Mouse (Mus musculus): Measurements from ENCODE around the gene Gm20388.

Gene Gm20388

GRCm38 (mm10) chr8:122243310-122243709 lies 2332.7 kb downstream of the Gm20388 start:
- no peak for DNase-seq (ENCODE audit: low spot score in 2 of 2)

- DNase-seq (ENCODE audit: low spot score in 2 of 2): no peak
Observed at GRCm38 (mm10) chr8:122245161-122245560, 2334.5 kb downstream of the Gm20388 start.

GRCm38 (mm10) chr8:122246257-122247211 lies 2335.9 kb downstream of the Gm20388 start:
- DNase-seq (ENCODE audit: low spot score in 2 of 2): no peak

DNA sequence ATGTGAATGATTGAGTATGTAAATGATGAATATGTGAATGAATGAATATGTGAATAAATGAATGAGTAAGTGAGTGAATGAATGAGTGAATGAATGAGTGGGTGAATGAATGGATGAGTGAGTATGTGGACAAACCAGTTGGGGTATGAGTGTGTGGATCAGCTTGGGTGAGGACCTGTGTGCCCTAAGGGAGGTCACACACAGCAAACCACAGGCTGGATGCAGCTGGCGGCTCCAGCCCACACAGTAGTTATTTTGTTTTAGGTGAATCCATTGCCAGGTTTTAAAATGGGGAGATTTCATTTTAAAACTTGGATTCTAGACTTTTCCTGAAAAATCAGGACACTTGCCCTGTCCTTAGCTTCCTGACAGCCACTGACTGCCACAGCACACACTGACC lies 2341.1 kb downstream of the Gm20388 start:
- DNase-seq (ENCODE audit: low spot score in 2 of 2): no peak

- DNase-seq (ENCODE audit: low spot score in 2 of 2): no peak
Observed at GRCm38 (mm10) chr8:122252366-122252765, 2341.7 kb downstream of the Gm20388 start.

DNA sequence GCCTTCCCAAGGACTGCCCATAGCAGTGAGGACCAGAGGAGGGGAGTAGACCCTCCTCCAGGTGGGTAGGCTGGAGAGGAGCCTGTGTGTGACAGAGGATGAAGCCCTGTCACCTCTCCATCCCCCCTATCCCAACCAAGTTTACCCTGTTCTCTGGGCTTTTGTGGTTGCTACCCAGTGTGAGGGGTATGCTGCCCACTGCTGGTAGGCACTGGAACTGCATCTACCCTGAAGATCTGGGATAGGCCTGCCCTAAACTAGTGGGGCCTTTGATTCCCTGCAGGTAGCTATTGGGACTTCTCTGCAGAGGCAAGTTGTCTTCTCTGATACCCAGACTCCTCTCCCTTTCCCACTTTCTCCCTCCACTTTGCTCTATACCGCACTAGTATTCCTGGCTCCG lies 2348.7 kb downstream of the Gm20388 start:
- DNase-seq (ENCODE audit: low spot score in 2 of 2): peak in 1 of 2 experiments; percentile 66

DNA sequence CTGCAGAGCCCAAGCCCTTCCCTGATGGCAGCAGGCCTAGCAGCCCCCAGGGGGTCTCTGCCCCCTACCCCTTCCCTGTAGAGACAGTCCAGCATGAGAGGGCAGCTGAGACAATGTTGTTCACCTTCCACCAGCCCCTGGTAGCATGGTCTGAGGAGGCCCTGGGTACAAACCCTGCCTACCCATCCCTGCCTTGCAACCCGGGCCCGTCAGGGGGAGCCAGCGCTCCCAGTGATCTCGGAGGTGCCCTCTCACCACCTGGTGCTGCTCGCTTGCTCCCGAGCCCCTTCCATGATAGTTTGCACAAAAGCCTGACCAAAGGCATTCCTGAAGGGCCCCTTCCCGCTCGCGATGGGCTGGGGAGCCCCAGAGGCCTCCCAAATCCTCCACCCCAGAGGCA lies 2350.1 kb downstream of the Gm20388 start:
- DNase-seq (ENCODE audit: low spot score in 2 of 2): no peak

DNA sequence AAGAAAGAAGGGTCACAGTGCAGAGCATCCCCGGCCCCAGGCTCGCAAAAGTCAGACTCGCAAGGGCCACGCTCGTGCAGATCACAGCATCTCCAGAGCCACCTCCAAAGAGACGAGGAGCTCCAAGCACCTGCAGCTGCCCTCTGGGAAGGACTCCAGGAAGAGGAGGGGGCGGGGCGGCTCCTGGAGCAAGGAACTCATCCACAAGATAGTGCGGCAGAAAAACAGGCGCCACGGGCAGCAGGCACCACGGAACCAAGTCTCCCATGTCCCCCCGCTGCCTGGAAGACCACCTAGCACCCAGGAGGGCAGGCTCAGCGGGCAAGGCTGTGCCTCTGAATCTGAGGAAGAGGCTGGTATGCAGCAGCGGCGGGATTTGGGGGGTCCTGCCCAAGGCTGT lies 2352.2 kb downstream of the Gm20388 start:
- DNase-seq (ENCODE audit: low spot score in 2 of 2): no peak

GRCm38 (mm10) chr8:122264243-122264642 lies 2353.6 kb downstream of the Gm20388 start:
- peak in 1 of 2 experiments; percentile 45 for DNase-seq (ENCODE audit: low spot score in 2 of 2)

DNA sequence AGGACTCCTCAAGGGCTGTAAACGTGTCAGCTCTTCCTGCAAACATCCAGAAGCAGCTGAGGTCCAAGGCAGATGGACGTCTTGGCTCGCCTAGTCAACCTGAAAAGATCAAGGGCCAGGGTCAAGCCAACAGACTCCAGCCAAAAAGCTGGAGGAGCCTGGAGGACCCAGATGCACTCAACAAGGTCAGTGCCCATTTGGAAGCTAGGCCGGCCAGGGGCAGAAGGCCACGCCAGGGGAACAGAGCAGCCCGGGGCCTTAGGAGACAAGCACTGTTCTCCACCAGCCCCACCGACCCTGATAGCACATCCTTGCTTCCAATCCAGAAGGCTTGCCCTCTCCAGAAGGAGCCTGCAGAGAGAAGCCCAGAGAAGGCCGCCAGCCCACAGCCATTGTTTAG lies 2354.9 kb downstream of the Gm20388 start:
- DNase-seq (ENCODE audit: low spot score in 2 of 2): no peak

DNA sequence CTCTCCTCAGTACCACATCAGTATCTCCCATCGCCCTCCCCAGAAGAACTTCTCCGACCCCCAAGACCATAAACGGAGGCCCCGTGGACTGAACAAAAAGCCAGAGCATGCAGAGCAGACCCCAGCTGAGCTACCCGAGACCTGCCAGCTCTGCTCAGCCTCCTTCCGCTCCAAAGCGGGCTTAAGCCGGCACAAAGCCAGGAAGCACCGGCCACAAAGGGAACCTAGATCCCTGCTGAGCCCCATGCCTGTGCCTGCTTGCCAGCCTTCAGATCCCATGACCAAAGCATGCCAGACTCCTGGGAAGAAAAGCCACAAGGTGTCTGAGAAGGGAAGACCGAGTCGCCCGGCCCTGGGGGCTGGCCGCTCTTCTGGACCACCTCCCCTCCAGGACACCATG lies 2356.2 kb downstream of the Gm20388 start:
- DNase-seq (ENCODE audit: low spot score in 2 of 2): no peak

GRCm38 (mm10) chr8:122268861-122269260 lies 2358.2 kb downstream of the Gm20388 start:
- DNase-seq (ENCODE audit: low spot score in 2 of 2): no peak

DNA sequence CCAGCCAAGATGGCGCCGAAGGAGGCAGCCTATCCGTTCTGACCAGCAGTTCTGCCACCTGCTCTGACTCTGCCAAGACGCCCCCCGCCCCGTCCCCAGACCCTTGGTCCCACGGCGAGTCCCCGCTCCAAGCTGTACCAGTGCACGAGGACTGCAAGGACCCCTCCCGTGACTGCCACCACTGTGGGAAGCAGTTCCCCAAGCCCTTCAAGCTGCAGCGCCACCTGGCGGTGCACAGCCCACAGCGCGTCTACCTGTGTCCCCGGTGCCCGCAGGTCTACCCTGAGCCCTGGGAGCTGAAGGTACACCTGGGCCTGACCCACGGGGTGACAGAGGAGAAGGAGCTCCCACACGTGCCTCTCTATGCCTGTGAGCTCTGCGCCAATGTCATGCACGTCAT lies 2358.8 kb downstream of the Gm20388 start:
- DNase-seq (ENCODE audit: low spot score in 2 of 2): peak; percentile 69 to 71

DNA sequence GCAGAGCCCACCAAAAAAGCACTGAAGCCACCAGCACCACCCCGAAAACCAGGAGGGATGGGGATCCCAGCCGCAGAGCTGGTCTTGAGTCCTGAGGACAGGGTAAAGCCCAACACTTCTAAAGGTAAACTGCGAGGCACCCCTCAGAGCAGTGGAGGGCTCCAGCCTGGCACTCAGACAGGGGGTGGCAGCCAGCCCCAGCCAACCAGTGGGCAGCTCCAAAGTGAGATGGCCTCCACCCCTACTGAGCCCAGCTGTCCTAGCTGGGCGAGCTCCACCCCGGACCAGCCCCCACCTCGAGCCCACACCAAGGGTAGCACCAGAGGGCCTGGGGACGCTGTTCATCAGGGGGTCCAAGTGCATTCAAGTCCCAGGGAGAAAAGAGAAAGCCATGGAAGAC lies 2359.9 kb downstream of the Gm20388 start:
- no peak for DNase-seq (ENCODE audit: low spot score in 2 of 2)

DNA sequence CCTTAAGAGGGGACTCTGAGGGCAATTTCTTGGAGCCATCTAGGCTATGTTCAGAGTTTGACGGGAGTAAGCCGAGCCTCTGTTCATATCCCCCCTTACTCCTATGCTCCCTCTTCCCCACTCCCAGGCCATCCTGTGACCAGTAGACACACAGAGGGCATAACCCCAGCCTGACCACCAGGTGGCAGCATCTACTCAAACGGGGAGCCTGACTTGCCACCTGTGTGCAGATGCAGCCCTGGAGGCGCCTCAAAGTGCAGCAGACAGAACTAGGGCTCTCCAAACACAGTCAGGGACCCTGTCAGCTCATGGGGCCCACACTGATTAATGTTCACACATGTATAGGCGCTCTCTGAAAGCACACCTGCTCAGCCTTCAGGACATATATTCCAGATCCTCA lies 2362.5 kb downstream of the Gm20388 start:
- peak; percentile 39 to 61 for DNase-seq (ENCODE audit: low spot score in 2 of 2)

DNA sequence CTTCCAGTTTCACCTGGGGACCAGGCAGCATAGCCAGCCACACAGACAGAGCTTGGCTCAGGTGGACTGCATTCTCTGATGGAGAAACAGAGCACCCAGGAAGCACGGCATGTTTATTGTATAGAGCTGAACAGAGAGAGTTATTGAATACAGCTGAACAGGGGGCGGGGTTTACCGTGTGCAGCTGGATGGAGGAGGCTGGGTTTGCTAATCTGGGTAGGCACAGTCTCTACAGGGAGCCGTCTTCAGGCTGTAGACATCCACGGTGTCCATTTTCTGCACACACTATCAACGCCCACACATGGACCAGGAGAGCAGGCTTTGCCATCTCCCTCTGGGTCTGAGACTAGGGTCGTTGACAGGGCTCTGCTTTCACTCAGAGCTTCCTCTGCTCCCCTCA lies 2363.2 kb downstream of the Gm20388 start:
- DNase-seq (ENCODE audit: low spot score in 2 of 2): no peak

- no peak for DNase-seq (ENCODE audit: low spot score in 2 of 2)
Observed at GRCm38 (mm10) chr8:122274651-122275391, 2364.2 kb downstream of the Gm20388 start.

DNA sequence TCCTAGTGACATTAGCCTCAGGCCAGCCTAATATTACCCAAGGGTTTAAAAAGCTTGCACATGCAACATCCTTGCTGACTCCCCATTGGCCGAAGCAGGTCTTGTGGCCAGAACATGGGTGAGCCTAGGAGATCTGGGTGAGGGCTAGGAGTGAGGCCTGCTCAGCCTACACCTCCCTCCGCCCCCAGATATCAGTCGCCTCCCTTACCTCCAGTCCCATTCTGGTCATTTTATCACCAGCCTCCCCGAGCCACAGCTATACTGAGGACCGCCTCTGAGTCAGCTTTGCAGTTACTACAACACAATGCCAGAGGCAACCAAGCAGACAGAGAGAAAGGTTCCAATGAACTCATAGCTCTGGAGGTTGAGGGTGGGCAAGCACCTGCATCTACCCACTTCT lies 2365.7 kb downstream of the Gm20388 start:
- DNase-seq (ENCODE audit: low spot score in 2 of 2): no peak

- no peak for DNase-seq (ENCODE audit: low spot score in 2 of 2)
Observed at GRCm38 (mm10) chr8:122277204-122277995, 2366.8 kb downstream of the Gm20388 start.

- no peak for DNase-seq (ENCODE audit: low spot score in 2 of 2)
Observed at GRCm38 (mm10) chr8:122280156-122280555, 2369.5 kb downstream of the Gm20388 start.

DNA sequence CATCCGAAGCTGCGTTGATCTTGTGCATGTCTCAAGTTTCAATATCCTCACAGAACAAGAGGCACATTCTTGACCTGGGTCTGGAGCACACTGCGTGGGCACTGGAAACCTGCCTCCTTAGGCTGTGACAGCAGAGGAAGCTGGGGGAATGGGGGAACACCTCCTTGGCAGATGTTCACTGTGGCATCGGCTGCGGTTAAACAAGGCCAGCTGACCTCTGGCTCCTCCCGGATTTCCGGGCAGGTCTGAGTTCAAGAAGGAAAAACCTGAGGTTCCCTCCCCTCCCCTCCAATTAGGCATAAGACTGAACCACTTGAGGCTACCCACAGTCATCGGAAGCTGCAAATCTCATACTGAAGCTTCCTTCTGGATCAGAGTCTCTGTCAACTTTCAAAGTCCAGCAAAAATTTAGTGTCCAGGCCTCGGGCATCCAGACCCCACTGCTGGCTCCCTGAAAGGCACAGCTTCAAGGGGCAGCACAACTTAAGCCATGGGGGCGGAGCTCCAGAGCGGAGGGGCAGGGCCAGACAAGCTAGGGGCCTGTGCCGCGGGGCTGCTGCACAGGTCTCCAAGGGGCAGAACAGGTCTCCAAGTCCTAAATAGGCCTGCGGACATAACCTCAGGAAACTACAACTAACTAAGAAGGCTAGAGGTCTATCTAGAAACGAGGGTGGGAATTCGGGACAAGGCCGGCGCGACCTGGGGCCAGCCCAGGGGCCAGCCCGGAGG lies 2370.1 kb downstream of the Gm20388 start:
- no peak for DNase-seq (ENCODE audit: low spot score in 2 of 2)
